Mouse (Mus musculus) hindbrain, embryonic 12.5 days (tissue): Measurements from ENCODE around the gene Gtf3c4. TPM values are rescaled to one million over a fixed set of nuclear protein-coding genes. Genes with fewer than 3 reads are reported as not detected.

Experiments used
- polyA plus RNA-seq: library from polyadenylated mRNA; unstranded; fragments of >200 nt; fragmentation: Nextera tagmentation; extraction: Ambion mirVana; gene quantifications from 2 replicates; pipeline ENCODE4 v1.2.1, GENCODE M21; 2016

Gtf3c4 gene
- polyA plus RNA-seq, 1 experiment from 2014 or later: 33.5 TPM

Other genes starting within 250 kb of the Gtf3c4 start
- gene Gfi1b, start 218.4 kb downstream of the Gtf3c4 start, polyA plus RNA-seq: 1.2 and 1.3 TPM in 2 replicates
- 32.1 and 32.4 TPM in 2 replicates for gene Tsc1, start 199.1 kb downstream of the Gtf3c4 start, polyA plus RNA-seq
- gene Spaca9, start 140.6 kb downstream of the Gtf3c4 start, polyA plus RNA-seq: 2.1 and 3.8 TPM in 2 replicates
- gene Ak8, start 140.2 kb downstream of the Gtf3c4 start, polyA plus RNA-seq: 1.2 and 1.4 TPM in 2 replicates
- 16.7 and 17.6 TPM in 2 replicates for gene Ddx31, start within 50 bp of the Gtf3c4 start, polyA plus RNA-seq
- gene Barhl1, start 76.3 kb upstream of the Gtf3c4 start, polyA plus RNA-seq: 9.0 and 9.9 TPM in 2 replicates
- 0.40 and 0.82 TPM in 2 replicates for gene Cfap77, start 214.7 kb upstream of the Gtf3c4 start, polyA plus RNA-seq
- 11.5 and 12.0 TPM in 2 replicates for gene Ttf1, start 219.9 kb upstream of the Gtf3c4 start, polyA plus RNA-seq